Mouse (Mus musculus) heart, adult 2 months (tissue): ENCODE data around the gene Nfia. TPM values are rescaled to one million over a fixed set of nuclear protein-coding genes. Genes with fewer than 3 reads are reported as not detected.

Experiments used
- DNase-seq, 2 experiments: peaks; one replicate each; pipeline ENCODE4 v3.0.0; 2021
- H3K27ac ChIP-seq: fragments of 200-600 bp; 2 replicates; pipeline ENCODE4 v1.8.1; 2022
- H3K27me3 ChIP-seq: fragments of 200-500 bp; 2 replicates; pipeline ENCODE4 v1.6.1; 2012; ENCODE audit warnings: mild to moderate bottlenecking, low read length, inconsistent platforms, mixed read lengths; ENCODE audit not compliant: control insufficient read depth, insufficient read depth
- H3K36me3 ChIP-seq: fragments of 200-500 bp; 2 replicates; pipeline ENCODE4 v1.6.1; 2012; ENCODE audit warnings: low read length, inconsistent platforms; ENCODE audit not compliant: control insufficient read depth, insufficient read depth
- H3K4me1 ChIP-seq: fragments of 200-500 bp; 2 replicates; pipeline ENCODE4 v1.6.1; 2011; ENCODE audit warnings: low read length; ENCODE audit not compliant: control insufficient read depth, insufficient read depth
- H3K4me3 ChIP-seq: fragments of 200-600 bp; 2 replicates; pipeline ENCODE4 v1.8.1; 2022
- H3K79me2 ChIP-seq: fragments of 200-500 bp; replicated peaks from 2 replicates; pipeline ENCODE4 v1.6.1; 2012; ENCODE audit warnings: mild to moderate bottlenecking, inconsistent platforms, low read length, moderate library complexity, mixed read lengths; ENCODE audit not compliant: control insufficient read depth, insufficient read depth
- H3K9ac ChIP-seq: fragments of 200-500 bp; 2 replicates; pipeline ENCODE4 v1.6.1; 2012; ENCODE audit warnings: low read depth, mild to moderate bottlenecking, control low read depth, inconsistent platforms, low read length, mixed read lengths
- CTCF ChIP-seq: fragments of 200-600 bp; IDR thresholded peaks from 2 replicates; pipeline ENCODE4 v1.8.1; 2022; ENCODE audit warnings: antibody characterized with exemption, mild to moderate bottlenecking, moderate library complexity
- EP300 ChIP-seq: fragments of 200-500 bp; IDR thresholded peaks from 2 replicates; pipeline ENCODE4 v1.6.1; 2011; ENCODE audit warnings: low read depth, low read length, control low read depth; ENCODE audit not compliant: insufficient read depth
- POLR2A ChIP-seq: fragments of 200-500 bp; IDR thresholded peaks from 2 replicates; pipeline ENCODE4 v1.6.1; 2011; ENCODE audit warnings: mild to moderate bottlenecking, low read depth, low read length, control low read depth; ENCODE audit not compliant: insufficient read depth
- WGBS: fragments of 180-500 bp; shearing (Covaris S2); methylation state at CpG from one replicate; pipeline ENCODE4 v1.1.7; 2018; 5-methylcytosine and 5-hydroxymethylcytosine counted together
- intact Hi-C: fragments of 180-260 bp; cut with DNase I; formaldehyde crosslinking; loops from one replicate; pipeline ENCODE4 v1.15.1; 2025
- polyA plus RNA-seq: library from polyadenylated mRNA; depleted of rRNA; stranded (reverse); fragments of >200 nt; gene quantifications from 2 replicates; pipeline ENCODE4 v1.2.3, GENCODE M21; 2012
- total RNA-seq, 2 experiments: library from RNA; stranded (reverse); gene quantifications; 2 replicates each; pipeline ENCODE4 v1.2.3; 2021

Nfia gene
- total and polyA plus RNA-seq, 3 experiments = 70.3 to 128 (median 126) TPM

DNA sequence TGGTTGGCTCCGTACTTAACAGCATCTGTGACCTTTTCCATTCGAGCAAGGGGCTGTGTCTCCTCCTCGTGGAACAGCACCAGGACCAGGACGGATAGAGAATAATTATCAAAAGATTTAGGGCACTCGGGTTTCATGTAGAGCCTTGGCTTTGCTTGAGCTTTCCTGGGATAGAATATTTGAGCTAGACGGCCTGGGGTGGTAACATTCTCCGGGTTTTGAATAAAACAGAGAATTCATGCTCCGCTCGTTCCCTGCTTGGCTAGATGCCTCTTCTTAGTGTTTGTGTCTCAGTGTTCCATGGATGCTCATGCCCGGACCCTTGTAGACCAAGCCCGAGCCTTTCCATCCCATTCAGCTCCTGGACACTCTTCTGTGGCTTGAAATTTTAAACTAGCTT is 181.4 kb downstream of the Nfia start:
- Histone ChIP-seq H3K27me3 (no peaks in the 10 kb centered on the region), H3K4me1 (peaks cover 5% of the 10 kb centered on the region), H3K4me3 (no peak overlapping the region), H3K79me2 (peaks cover 2% of the 10 kb centered on the region; the same call in 1 of the 2 replicates), H3K9ac (no peak overlapping the region), H3K27ac (no peak overlapping the region; the same call in 1 of the 2 replicates), H3K36me3 (peaks cover 11% of the 10 kb centered on the region)
- WGBS = 72% methylated on average over 11 of the region's 11 CpGs
- TF ChIP-seq EP300 = no peak
- TF ChIP-seq POLR2A = no peak
- TF ChIP-seq CTCF = no peak
- intact Hi-C loops = no loop called here
- no peak for DNase-seq

- Histone ChIP-seq H3K4me1 (peaks cover 6% of the 10 kb centered on the region), H3K79me2 (no peaks in the 10 kb centered on the region; the same call in 1 of the 2 replicates), H3K27ac (no peak overlapping the region), H3K9ac (no peak overlapping the region), H3K36me3 (peaks cover 13% of the 10 kb centered on the region), H3K27me3 (no peaks in the 10 kb centered on the region), H3K4me3 (no peak overlapping the region)
- TF ChIP-seq CTCF (no peak), EP300 (no peak), POLR2A (no peak)
- intact Hi-C loops = no loop called here
- peak in 1 of 2 experiments; percentile 14 for DNase-seq
- 78% methylated on average over 5 of the region's 5 CpGs for WGBS
These were observed 185.6 kb downstream of the Nfia start for GRCm38 (mm10) chr4:97958121-97958520.

- DNase-seq = no peak
- WGBS = 64% methylated on average over 7 of the region's 7 CpGs
- intact Hi-C loops = loop anchor here (5.0 kb wide), 1 partner anchor 36 kb away; no protein-coding TSS in a partner anchor
- no peak overlapping the region; the same call in 1 of the 2 replicates for H3K27ac ChIP-seq
- peaks cover 34% of the 10 kb centered on the region for H3K36me3 ChIP-seq
- no peaks in the 10 kb centered on the region for H3K27me3 ChIP-seq
- no peak overlapping the region for H3K4me3 ChIP-seq
- no peak overlapping the region for H3K9ac ChIP-seq
- peaks cover 2% of the 10 kb centered on the region; the same call in 1 of the 2 replicates for H3K79me2 ChIP-seq
- peaks cover 13% of the 10 kb centered on the region for H3K4me1 ChIP-seq
- TF ChIP-seq CTCF = no peak
- no peak for TF ChIP-seq POLR2A
- no peak for TF ChIP-seq EP300
These were observed 190.3 kb downstream of the Nfia start for GRCm38 (mm10) chr4:97962856-97963255.

DNA sequence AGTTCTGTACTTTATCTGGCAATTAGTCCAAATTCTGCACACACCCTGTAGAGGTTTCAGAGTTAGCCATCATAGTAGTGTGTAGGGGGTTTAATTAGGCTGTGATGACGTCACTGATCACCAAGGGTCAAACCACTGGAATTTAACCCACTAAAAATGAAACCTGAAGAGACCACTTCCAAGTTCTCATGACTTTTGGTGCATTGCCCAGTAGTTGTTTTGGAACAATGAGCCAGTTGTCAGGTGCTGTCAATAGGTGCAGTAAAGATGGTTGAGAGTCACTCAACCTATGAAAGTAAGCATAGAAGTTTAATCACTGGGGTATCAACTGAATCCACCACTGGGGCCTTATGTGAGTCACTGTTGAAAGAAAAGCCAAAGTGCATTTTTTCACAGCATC is 191.4 kb downstream of the Nfia start:
- TF ChIP-seq POLR2A (no peak), EP300 (no peak), CTCF (no peak)
- H3K4me1 ChIP-seq = peaks cover 17% of the 10 kb centered on the region
- H3K9ac ChIP-seq = no peak overlapping the region
- intact Hi-C loops = loop anchor here (5.0 kb wide), 1 partner anchor 37 kb away; no protein-coding TSS in a partner anchor
- H3K4me3 ChIP-seq = no peak overlapping the region
- WGBS = 12% methylated on average over 1 of the region's 1 CpGs
- H3K79me2 ChIP-seq = peaks cover 2% of the 10 kb centered on the region; the same call in 1 of the 2 replicates
- peaks cover 38% of the 10 kb centered on the region for H3K36me3 ChIP-seq
- H3K27me3 ChIP-seq = no peaks in the 10 kb centered on the region
- peak overlapping the region; percentile 64 for H3K27ac ChIP-seq
- no peak for DNase-seq

DNA sequence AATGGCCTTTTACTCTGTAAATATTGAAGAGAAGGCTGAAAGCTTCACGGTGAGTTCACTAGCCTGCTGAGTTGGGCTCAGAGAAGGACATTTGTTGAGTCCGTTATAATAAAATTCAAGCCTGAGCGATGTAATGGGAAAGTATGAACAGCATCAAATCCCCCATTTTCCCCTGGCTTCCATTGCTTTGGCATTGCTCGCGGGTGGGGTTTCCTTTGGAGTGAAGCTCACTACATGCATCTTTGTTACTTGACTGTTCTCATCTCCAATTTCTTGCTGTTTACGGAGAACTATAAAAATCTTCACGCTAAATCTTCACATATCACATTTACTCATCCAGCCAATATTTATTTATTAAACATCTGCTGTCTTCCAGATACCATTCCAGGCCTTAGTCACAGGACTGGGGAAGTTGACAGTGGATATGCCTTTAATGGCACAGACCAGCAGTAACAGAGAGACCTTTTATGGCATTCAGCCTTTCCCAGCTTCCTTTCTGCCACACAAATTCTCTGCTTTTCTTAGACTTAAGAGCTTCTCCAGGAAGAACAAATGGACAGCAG is 196.3 kb downstream of the Nfia start:
- Histone ChIP-seq H3K36me3 (peaks cover 28% of the 10 kb centered on the region), H3K9ac (no peak overlapping the region), H3K4me1 (peaks cover 14% of the 10 kb centered on the region), H3K4me3 (no peak overlapping the region), H3K27ac (peak overlapping the region; percentile 8; the same call in 1 of the 2 replicates), H3K79me2 (peaks cover 3% of the 10 kb centered on the region; the same call in 1 of the 2 replicates), H3K27me3 (no peaks in the 10 kb centered on the region)
- intact Hi-C loops = no loop called here
- TF ChIP-seq EP300 = no peak
- no peak for TF ChIP-seq CTCF
- no peak for TF ChIP-seq POLR2A
- no peak for DNase-seq
- 69% methylated on average over 7 of the region's 7 CpGs for WGBS

- Histone ChIP-seq H3K27me3 (no peaks in the 10 kb centered on the region), H3K27ac (no peak overlapping the region), H3K9ac (no peak overlapping the region), H3K4me1 (peaks cover 14% of the 10 kb centered on the region), H3K79me2 (0 out of 2 replicates have a peak, but pooled peaks cover 4% of the 10 kb centered on the region), H3K4me3 (no peak overlapping the region), H3K36me3 (peaks cover 15% of the 10 kb centered on the region)
- intact Hi-C loops = no loop called here
- no peak for DNase-seq
- WGBS = 96% methylated on average over 2 of the region's 2 CpGs
- TF ChIP-seq EP300 (no peak), CTCF (no peak), POLR2A (no peak)
These were observed 200.5 kb downstream of the Nfia start for GRCm38 (mm10) chr4:97973064-97973463.
